Mouse (Mus musculus): ENCODE data around the gene Eif3i. TPM values are rescaled to one million over a fixed set of nuclear protein-coding genes. Genes with fewer than 3 reads are reported as not detected.

Eif3i gene
- polyA plus RNA-seq, 1 experiment = 119 TPM

- no peak overlapping the region for H3K27ac ChIP-seq (ENCODE audit: insufficient read depth, low read depth, low read length)
- peaks cover 2% of the 10 kb centered on the region; the same call in 1 of the 2 replicates for H3K4me1 ChIP-seq (ENCODE audit: control insufficient read depth, insufficient read depth, low read length)
- no peak overlapping the region for H3K4me3 ChIP-seq (ENCODE audit: insufficient read depth, low read length)
- no peak for TF ChIP-seq CTCF (IDR thresholded peaks at IDR 0.05; ENCODE audit: low read depth, low read length)
- no peak for TF ChIP-seq POLR2A (IDR thresholded peaks at IDR 0.05; ENCODE audit: borderline replicate concordance, low read depth, low read length)
Observed at GRCm38 (mm10) chr4:129609139-129609631, 8.7 kb upstream of the Eif3i start.

GRCm38 (mm10) chr4:129608426-129609025, 8.1 kb upstream of the Eif3i start:
- Histone ChIP-seq H3K4me1 (ENCODE audit: control insufficient read depth, insufficient read depth, low read length) (peaks cover 2% of the 10 kb centered on the region; the same call in 1 of the 2 replicates), H3K27ac (ENCODE audit: insufficient read depth, low read depth, low read length) (no peak overlapping the region), H3K4me3 (ENCODE audit: insufficient read depth, low read length) (no peak overlapping the region)
- TF ChIP-seq CTCF (IDR thresholded peaks at IDR 0.05; ENCODE audit: low read depth, low read length) (peak; percentile 68), POLR2A (IDR thresholded peaks at IDR 0.05; ENCODE audit: borderline replicate concordance, low read depth, low read length) (no peak)

GRCm38 (mm10) chr4:129588865-129589264, 11.6 kb downstream of the Eif3i start:
- Histone ChIP-seq H3K4me1 (ENCODE audit: control insufficient read depth, insufficient read depth, low read length) (peaks cover 6% of the 10 kb centered on the region), H3K27ac (ENCODE audit: insufficient read depth, low read depth, low read length) (no peak overlapping the region), H3K4me3 (ENCODE audit: insufficient read depth, low read length) (no peak overlapping the region)
- TF ChIP-seq POLR2A (IDR thresholded peaks at IDR 0.05; ENCODE audit: borderline replicate concordance, low read depth, low read length) = no peak
- no peak for TF ChIP-seq CTCF (IDR thresholded peaks at IDR 0.05; ENCODE audit: low read depth, low read length)

- TF ChIP-seq CTCF (IDR thresholded peaks at IDR 0.05; ENCODE audit: low read depth, low read length) (no peak), POLR2A (IDR thresholded peaks at IDR 0.05; ENCODE audit: borderline replicate concordance, low read depth, low read length) (no peak)
- Histone ChIP-seq H3K27ac (ENCODE audit: insufficient read depth, low read depth, low read length) (no peak overlapping the region), H3K4me1 (ENCODE audit: control insufficient read depth, insufficient read depth, low read length) (peaks cover 6% of the 10 kb centered on the region), H3K4me3 (ENCODE audit: insufficient read depth, low read length) (no peak overlapping the region)
Observed at GRCm38 (mm10) chr4:129586943-129587342, 13.5 kb downstream of the Eif3i start.

- Histone ChIP-seq H3K4me3 (ENCODE audit: insufficient read depth, low read length) (no peak overlapping the region), H3K27ac (ENCODE audit: insufficient read depth, low read depth, low read length) (no peak overlapping the region), H3K4me1 (ENCODE audit: control insufficient read depth, insufficient read depth, low read length) (peaks cover 6% of the 10 kb centered on the region)
- TF ChIP-seq CTCF (IDR thresholded peaks at IDR 0.05; ENCODE audit: low read depth, low read length) (no peak), POLR2A (IDR thresholded peaks at IDR 0.05; ENCODE audit: borderline replicate concordance, low read depth, low read length) (no peak)
Observed at GRCm38 (mm10) chr4:129585773-129586172, 14.7 kb downstream of the Eif3i start.

- peaks cover 10% of the 10 kb centered on the region for H3K4me1 ChIP-seq (ENCODE audit: control insufficient read depth, insufficient read depth, low read length)
- peak overlapping the region; percentile 70 for H3K4me3 ChIP-seq (ENCODE audit: insufficient read depth, low read length)
- peak overlapping the region; percentile 58 for H3K27ac ChIP-seq (ENCODE audit: insufficient read depth, low read depth, low read length)
- peak; percentile 85 for TF ChIP-seq CTCF (IDR thresholded peaks at IDR 0.05; ENCODE audit: low read depth, low read length)
- no peak for TF ChIP-seq POLR2A (IDR thresholded peaks at IDR 0.05; ENCODE audit: borderline replicate concordance, low read depth, low read length)
Observed at GRCm38 (mm10) chr4:129584884-129585608, 15.4 kb downstream of the Eif3i start.

GRCm38 (mm10) chr4:129584370-129584769, 16.1 kb downstream of the Eif3i start:
- peak overlapping the region; percentile 58 for H3K27ac ChIP-seq (ENCODE audit: insufficient read depth, low read depth, low read length)
- H3K4me3 ChIP-seq (ENCODE audit: insufficient read depth, low read length) = peak overlapping the region; percentile 70; the same call in 1 of the 2 replicates
- peaks cover 15% of the 10 kb centered on the region for H3K4me1 ChIP-seq (ENCODE audit: control insufficient read depth, insufficient read depth, low read length)
- no peak for TF ChIP-seq POLR2A (IDR thresholded peaks at IDR 0.05; ENCODE audit: borderline replicate concordance, low read depth, low read length)
- TF ChIP-seq CTCF (IDR thresholded peaks at IDR 0.05; ENCODE audit: low read depth, low read length) = no peak

- Histone ChIP-seq H3K4me1 (ENCODE audit: control insufficient read depth, insufficient read depth, low read length) (peaks cover 29% of the 10 kb centered on the region), H3K4me3 (ENCODE audit: insufficient read depth, low read length) (no peak overlapping the region), H3K27ac (ENCODE audit: insufficient read depth, low read depth, low read length) (no peak overlapping the region)
- TF ChIP-seq POLR2A (IDR thresholded peaks at IDR 0.05; ENCODE audit: borderline replicate concordance, low read depth, low read length) (no peak), CTCF (IDR thresholded peaks at IDR 0.05; ENCODE audit: low read depth, low read length) (no peak)
Observed at GRCm38 (mm10) chr4:129582251-129582650, 18.2 kb downstream of the Eif3i start.

GRCm38 (mm10) chr4:129580347-129580746, 20.1 kb downstream of the Eif3i start:
- Histone ChIP-seq H3K27ac (ENCODE audit: insufficient read depth, low read depth, low read length) (no peak overlapping the region), H3K4me3 (ENCODE audit: insufficient read depth, low read length) (no peak overlapping the region), H3K4me1 (ENCODE audit: control insufficient read depth, insufficient read depth, low read length) (peaks cover 36% of the 10 kb centered on the region)
- TF ChIP-seq CTCF (IDR thresholded peaks at IDR 0.05; ENCODE audit: low read depth, low read length) (no peak), POLR2A (IDR thresholded peaks at IDR 0.05; ENCODE audit: borderline replicate concordance, low read depth, low read length) (no peak)

GRCm38 (mm10) chr4:129578466-129578865, 22.0 kb downstream of the Eif3i start, which contains the start of gene Fam167b:
Gene Fam167b (minus strand): TSS chr4:129578549.
- Histone ChIP-seq H3K4me3 (ENCODE audit: insufficient read depth, low read length) (no peak within 1 kb of the TSS), H3K4me1 (ENCODE audit: control insufficient read depth, insufficient read depth, low read length) (peaks cover 36% of the 10 kb centered on the region), H3K27ac (ENCODE audit: insufficient read depth, low read depth, low read length) (peak within 1 kb of the TSS; percentile 46)
- no peak for TF ChIP-seq POLR2A (IDR thresholded peaks at IDR 0.05; ENCODE audit: borderline replicate concordance, low read depth, low read length)
- TF ChIP-seq CTCF (IDR thresholded peaks at IDR 0.05; ENCODE audit: low read depth, low read length) = no peak
